Mouse (Mus musculus) adrenal gland, postnatal 36 days (tissue): Measurements from ENCODE around the gene Akap7. TPM values are rescaled to one million over a fixed set of nuclear protein-coding genes. Genes with fewer than 3 reads are reported as not detected.
"Not testable (repeated sequence)": the region's sequence is repeated elsewhere in the genome, so short reads cannot be mapped to it uniquely, and the experiment has no call there.

ENCODE experiments used
- DNase-seq, 2 experiments: peaks; one replicate each; pipeline ENCODE4 v3.0.0; 2021; ENCODE audit warnings: mixed read lengths in 1 of 2
- total RNA-seq, 2 experiments: library from RNA; stranded (reverse); gene quantifications; 2 replicates each; pipeline ENCODE4 v1.2.3; 2021

Gene Akap7
- total RNA-seq, 2 experiments from 2014 or later = 54.9 to 72.6 TPM

DNA sequence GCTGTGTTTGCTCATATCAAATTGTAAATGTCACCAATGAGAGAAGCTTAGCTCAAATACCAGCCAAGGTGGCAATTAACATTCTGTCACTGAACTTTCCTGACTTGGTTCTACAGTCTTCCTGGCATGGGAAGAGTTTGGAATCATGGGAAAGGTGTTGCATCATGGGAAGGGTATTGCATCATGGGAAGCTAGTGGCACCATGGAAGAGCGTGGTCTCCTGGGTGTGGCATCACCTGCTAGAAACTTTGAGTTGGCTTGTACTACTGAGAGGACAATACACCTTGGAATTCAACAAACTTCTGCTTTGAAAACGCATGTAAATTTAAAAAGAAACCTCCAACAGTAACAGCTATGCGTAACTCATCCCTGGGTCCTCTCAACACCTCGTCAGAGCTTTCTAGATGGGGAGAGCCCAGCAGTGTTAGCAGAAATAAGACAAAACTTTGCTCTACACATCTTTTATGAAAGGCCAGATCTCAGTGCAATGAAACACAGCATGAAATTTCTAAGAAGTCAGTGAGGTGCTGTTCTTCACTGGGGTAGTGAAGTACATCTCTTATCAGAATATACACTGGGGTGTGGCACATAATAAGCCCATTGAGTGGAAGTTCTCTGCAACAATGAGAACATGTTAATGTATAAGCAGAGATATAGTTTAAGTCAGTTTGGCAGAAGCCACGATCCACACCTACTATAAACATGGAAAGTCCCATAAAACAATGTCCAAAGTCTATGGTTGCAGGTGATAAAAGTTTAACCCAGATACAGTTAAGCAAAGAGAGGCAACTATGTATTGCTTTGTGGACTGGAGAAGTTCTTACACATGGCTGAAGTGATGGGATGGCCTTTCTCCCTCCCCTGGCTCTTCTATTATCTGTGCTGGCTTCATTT is 115.2 kb downstream of the Akap7 start:
- no peak for DNase-seq

DNA sequence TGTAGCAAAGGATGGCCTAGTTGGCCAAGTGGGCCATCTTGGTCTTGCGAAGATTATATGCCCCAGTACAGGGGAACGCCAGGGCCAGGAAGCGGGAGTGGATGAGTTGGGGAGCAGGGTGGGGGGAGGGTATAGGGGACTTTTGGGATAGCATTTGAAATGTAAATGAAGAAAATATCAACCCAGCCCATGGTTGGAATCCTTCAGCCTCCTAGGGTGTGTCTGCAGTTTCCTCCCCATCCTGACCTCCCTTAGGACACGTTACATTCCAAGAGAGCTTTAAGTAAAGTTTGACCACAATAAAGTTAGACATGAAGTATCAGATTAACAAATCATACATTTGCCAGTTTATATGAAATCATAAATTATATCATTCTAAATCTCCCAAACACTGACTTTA is 116.5 kb downstream of the Akap7 start:
- DNase-seq = no peak

DNA sequence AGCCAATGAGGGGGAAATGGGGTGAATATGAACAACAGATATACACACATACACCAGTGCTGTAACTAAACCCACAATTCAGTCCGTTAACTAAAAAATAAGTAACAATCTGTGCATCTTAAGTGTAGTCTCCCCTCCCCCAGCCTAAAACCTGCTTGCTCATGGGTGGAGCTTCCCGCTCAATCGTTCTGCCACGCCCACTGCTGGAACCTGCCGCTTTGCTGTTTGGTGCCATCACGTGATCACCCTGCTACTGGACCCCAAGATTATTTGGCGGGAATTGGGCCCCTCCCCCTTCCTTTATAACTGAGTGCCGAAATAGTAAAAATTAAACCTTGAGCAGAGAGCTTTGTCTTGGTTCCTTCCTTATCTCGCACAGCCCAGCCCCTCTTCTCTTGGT is 121.4 kb downstream of the Akap7 start:
- DNase-seq = not testable (repeated sequence)

DNA sequence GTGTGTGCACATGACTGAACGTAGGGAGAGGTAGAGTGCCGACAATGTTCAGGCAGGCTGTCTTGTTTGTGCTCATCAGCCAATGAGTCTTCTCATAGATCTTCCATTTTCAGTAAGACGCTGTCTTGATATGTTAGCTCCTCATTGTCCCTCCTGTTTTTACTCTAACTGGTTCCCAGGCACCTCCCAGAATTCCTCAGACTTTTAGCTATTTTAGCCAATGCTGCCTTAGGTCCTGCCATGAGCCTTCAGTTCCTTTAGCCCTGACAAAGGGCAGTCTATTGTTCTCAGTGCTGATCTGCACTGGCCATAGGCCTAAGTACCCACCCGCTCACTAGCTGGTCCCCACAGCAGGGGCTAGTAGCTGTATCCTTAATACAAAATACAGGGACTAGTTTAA is 122.0 kb downstream of the Akap7 start:
- no peak for DNase-seq

DNA sequence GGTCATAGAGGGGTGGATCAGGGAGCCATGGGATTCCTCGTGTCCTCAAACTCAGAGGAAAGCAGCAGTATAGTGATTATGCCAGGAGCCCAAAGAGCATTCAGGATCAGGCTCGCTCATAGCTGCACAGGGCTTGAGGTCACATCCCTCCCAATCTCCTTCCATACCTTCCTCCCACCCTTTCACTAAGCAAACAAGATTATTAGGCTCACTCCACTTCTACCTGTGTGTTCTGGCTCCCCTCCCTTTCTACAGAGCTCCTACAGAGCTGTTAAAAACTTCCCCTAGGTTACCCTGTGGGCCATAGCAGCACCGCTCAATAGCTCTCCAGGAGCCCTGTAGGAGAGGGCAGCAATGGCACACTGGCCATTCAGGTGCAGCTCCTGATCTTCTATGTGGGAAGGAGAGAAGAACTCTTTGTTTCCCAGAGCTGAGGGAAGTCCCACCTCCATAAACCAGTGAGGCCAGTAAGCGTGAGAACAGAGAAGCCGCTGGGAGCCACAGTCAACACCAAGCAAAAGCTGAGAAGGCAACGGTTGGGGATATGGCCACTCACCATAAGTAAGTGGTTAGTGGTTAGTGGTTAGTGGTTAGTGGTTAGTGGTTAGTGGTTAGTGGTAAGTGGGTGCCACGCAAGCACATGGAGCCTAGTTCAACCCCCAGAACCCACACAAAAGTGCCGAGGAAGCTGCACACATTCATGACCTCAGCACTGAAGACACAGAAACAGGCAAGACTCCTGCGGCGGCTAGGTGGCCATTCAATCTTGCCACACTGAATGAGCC is 122.7 kb downstream of the Akap7 start:
- no peak for DNase-seq

DNA sequence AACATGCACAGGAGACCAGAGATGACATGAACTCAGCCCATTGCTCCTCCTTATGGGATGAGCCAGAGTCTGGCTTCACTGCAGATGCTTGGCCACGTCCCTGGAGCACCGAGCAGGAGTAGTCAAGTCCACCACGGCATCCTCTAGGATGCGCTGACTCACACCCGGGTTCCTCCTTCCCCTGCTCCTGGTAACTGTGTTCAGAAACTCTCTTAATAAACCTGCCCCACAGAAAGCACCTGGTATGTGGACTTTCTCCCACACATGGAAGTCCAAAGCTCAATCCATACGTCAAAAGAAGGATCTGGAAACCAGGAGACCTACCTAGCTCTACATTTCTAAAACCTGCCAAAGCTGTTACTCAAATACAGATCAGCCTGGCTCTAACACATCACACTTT is 124.4 kb downstream of the Akap7 start:
- no peak for DNase-seq

DNA sequence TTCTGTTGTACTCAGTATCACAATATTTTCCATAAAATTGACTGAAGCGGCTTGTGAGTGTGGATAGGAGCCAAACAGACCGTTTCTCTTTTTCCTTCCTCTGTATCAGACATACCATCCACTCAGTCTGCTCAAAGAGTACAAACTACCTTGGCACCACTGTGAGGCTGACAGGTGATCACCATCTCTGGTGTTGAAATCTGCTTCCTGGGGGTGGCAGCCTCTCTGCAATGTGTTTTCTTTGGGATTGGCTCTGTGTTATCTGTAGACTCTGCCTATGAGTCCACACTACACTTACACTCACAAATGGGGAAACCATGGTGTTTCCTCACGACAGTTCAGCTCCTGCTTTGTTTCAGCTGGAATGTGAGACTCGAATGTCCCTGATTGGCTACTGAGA is 128.6 kb downstream of the Akap7 start:
- DNase-seq = no peak

DNA sequence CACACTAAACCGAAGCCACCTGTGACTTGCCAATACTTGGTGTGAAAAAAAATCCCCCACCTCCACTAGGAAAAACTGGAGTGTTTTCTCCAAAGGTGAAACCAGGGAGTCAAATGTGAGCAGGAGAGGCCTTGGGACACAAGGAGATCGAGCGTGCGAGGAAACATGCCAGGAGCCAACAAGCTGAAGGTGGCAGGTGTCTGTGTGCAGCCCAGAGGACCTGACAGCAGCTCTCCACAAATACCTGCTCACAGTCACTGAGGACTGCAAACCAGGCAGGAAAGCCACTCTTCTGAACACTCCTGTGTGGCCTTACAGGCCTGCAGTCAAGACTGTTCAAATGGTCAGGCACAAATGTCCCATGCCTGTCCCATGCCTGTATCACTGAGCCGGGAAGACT is 130.4 kb downstream of the Akap7 start:
- DNase-seq = no peak

DNA sequence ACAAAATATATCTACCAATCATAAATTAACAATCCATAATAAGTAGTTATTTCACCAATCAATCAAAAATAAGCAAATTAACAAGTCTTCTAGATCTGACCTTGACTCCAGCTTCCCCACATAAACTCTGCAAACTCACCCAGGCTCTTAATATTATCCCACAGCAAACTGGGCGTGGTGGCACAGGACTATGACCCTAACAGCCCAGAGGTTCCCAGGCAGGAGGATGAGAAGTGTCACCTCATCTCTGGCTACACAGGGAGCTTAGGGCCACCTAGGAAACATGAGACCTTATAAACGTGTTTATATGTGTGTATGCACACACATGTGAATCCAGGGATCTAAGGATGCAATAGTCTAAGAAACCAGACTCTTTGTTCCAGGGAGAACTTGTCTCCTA is 132.8 kb downstream of the Akap7 start:
- no peak for DNase-seq

DNA sequence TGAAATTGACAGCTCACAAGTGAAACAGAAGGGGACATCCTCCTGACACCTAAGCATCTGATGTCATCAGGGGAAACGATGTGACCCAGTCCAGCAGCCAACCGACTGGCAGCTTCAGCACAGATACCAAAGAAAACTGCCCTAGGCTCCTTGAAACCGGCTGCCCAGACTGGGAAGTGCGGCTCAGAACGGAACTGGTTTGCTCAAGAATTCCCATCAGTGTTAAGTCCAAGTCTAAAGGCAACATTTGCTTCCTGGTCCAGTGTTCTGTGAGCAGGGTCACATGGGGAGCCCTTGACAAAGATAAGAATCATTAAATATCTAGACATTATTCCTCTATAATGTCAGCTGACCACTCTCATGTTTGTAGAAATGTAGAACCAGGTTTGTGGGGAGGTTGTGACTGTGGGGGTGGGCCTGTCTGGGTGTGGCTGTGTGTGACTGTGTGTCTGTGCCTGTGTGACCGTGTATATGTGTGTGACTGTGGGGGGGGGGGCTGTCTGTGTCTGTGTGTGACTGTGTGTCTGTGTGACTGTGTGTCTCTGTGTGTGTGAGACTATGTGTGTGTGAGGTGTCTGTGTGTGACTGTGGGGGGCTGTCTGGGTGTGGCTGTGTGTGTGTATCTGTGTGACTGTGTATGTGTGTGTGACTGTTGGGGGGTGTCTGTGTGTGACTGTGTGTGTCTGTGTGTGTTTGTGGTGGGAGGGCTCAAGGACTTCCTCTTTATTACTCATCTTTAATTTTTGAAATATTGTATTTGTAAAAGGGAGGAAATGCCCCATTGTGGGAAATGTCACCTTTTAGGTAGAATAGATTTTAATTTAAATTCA is 140.1 kb downstream of the Akap7 start:
- DNase-seq = no peak

DNA sequence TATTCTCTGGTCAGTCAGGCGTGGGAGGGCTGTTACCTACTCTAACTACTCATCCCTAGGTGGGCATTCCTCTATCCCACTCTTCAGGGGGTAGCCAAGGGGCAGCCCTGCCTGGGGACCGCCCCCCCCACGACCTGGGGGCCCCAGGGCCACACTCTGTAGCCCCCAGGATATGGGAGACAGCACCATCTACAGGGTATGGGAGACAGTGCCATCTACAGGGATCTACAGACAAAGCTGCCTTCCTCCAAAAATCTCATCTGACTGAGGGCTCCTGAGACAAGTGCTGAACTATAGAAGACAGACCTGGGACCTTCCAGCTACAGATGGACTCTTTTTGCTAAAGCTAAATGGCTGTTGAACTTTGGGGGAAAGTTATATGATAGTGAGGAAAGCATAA is 144.2 kb downstream of the Akap7 start:
- DNase-seq = not testable (repeated sequence)

DNA sequence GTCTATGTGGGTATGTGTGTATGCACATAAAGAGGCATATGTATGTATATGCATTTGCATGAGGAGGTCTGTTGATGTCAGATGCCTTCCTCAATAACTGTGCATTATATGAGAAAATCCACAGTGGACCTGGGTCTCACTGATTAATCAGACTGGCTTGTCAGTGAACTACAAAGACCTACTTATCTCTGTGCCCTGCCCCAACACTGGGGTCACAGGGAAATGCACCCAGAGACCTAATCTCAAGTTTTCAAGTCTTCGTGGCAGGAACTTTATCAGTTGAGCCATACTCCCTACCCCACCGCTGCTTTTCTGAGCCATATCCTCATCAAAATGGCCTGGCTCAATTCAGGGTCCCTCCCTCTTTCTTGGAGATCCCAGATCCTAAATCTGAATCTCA is 146.0 kb downstream of the Akap7 start:
- no peak for DNase-seq

DNA sequence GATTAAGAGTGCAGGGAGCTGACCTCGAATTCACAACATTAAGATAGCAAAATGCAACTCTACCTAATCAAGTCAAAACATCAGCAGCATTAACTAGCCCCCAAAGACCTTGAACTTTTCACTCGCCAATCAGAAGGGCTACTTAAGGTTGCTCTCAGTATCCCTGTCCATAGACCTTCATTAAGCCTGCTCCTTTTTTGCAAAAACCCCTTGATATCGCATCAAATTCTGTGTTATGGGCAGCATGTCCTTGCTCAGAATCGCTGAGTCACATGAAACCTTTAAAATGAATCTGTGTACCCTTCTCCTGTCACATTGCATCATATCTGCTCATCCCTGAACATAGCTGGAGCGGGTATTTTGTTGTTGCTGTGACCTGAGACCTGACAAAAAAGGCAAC is 149.0 kb downstream of the Akap7 start:
- peak; percentile 3 to 16 for DNase-seq

DNA sequence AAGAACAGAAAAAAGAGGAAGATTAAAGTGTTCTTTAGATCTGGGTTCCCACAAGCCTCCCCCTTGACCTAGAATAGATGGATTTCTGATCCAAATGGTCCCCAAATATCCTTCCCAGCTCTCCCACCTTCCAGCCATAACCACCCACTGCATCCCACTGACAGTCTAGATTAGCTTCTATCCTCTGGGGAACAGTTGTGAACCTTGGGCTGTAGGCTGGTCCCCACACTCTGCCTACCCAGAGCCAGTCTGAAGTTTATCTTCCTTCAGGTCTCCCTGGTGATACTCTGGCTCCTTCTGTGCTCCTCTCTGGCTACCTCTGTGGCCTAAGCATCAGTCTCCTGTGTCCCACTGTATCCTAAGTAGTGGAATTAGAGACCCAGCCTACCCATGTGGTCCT is 150.3 kb downstream of the Akap7 start:
- DNase-seq = no peak

DNA sequence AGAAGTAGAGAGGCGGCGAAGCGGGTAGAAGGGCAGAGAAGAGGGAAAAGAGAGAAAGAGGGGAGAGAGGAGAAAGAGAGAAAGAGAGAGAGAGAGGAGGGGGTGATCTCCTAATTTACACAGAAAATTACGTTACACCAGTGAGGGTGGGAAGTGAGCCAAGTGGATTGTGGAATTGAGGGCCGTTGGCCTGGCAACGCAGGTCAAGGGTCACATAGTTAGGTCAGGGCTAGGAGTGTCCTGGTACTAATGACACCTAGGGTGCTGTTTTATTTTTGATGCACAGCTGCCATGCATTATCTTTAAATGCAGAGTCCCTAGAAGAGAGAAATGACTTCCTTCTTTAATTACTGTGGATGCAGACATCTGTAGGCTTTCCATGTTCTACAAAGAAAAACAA is 153.4 kb downstream of the Akap7 start:
- peak in 1 of 2 experiments; percentile 5 for DNase-seq

DNA sequence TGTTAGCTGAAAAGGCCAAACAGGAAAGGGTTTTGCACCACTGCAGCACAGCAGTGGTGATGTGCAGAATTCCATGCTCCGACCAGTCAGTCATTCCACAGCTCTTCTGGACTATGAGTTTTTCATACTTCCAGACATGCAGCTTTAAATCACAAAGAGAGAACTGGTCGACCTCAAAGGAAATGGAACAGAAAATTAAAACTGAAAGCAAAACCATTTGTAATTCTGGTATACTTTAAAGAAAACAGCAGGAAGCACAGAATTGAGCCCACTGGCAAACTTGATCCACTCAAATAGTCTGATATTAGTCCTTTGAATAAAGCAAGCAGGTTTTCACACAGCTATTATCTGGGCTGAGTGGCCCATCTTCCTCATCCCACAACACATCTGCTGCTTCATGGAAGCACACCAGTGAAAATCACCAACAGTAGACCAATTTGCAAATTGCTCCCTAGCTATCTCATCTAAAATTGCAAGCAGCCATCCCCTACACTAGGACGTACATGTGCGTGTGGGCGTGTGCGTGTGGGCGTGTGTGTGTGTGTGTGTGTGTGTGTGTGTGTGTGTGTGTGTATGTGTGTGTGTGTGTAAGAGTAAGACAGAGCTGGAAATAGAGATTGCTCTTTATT is 156.4 kb downstream of the Akap7 start:
- DNase-seq = no peak

DNA sequence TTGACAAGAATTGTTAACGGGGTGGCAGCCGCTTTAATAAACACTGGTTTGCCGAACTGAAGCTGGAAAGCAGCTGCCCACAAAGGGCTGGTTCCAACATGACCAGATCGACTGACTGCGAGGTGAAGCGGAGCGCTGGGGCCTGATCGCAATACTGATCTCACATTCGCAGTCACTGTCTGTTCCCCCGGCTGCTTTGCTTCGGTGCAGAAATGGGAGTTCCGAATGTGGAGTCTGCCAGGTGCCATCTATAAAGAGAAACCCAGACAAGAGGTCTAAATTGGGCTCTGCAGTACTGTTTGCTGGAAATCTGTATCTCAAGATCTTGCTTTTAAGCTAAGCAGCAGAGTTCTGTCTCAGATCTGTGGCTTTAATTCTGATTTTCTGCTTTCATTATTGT is 161.8 kb downstream of the Akap7 start:
- DNase-seq = no peak

DNA sequence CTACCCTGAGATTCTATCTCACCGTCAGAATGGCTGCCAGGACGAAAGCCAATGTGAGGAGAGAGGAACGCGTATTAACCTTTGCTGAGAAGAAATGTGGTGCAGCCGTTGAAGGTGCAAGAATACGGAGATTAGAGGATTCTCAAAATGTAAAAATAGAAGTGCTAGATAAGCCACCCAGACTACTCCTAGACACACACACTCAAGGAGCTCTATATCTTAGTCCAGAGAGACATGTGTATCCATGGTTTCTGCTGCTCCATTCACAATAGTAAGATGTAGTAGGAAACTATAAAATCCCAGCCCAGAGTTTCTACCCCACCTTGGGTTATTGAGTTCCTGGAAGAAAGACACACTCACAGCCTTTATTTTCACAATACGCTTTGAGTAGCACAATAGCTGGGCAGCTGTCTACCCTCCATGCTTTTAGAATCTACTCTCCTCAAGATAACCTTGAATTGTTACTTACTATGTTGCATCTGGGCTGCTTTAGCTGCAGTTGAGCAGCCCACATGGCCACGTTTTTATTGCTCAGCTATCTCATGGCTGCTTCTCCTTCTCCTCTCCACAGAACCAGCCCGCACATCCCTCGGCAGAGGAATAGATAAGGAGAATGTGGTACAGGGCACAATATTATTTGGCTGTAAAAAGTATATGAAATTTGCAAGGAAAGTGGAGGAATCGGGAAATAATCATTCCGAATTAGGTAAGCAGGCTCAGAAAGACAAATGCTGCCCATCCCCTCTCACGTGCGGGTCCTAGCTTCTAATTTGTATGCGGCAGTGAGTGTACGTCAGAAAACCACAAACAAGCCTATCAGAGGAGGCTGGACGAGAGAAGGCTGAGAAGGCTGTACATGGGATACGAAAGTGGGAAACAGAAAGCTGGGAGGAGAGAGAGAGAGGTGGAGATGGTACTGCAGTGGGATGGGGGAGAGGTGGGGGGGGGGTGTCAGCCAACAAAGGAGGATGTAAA is 162.6 kb downstream of the Akap7 start:
- DNase-seq = no peak

DNA sequence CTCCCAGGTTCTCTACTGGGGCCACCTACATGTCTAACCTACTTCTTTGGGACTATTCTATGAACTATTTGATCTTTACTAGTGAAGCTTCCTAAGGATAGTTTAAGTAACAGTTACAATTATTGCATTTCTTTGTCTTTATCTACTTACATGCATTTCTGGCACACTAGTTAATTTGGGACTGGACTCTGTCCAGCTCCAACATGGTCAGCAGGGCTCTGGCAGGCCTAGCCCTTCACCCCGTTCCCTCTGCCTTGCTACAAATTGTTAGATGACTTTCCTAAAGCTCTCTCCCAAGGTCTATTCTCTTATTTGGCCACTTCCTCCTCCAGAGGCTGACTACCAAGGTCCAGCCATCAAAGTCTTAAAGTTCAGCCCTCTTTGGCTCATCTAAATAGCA is 165.9 kb downstream of the Akap7 start:
- no peak for DNase-seq

DNA sequence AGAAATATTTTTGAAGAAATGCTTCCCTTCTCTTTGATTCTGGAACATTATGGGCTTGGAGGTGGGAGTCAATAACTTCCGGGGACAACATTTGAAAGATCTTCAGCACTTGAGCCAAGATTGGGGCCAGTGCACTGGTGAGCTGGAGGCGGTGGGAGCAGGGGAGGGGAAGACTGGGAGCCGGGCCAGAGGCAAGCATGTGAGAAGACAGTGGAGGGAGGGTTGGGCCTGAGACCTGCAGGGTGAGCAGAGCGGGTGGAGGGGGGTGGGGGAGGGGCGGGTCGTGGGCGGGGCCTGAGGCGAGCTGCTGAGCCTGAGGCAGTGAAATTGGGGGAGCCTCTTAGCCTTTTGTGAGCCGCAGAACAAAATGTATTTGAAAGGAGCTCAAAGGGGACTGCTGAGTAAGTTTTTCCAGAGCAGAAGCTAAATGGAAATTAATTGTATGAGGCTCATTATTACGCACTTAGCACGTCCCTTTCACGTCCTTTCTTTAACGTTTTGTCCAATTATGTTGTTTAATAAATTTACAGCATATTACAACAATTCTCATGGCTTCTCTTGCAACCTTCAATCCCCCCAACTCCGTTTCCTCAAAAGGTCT is 167.4 kb downstream of the Akap7 start:
- peak in 1 of 2 experiments; percentile 22 for DNase-seq
